Mouse (Mus musculus) heart, postnatal 14 days (tissue): ENCODE data around the gene Fras1. TPM values are rescaled to one million over a fixed set of nuclear protein-coding genes. Genes with fewer than 3 reads are reported as not detected.

ENCODE experiments used
- DNase-seq, 2 experiments: peaks; one replicate each; pipeline ENCODE4 v3.0.0; 2021 to 2022
- intact Hi-C: fragments of 180-260 bp; cut with DNase I; formaldehyde crosslinking; loops from one replicate; pipeline ENCODE4 v1.15.1; 2025
- total RNA-seq, 2 experiments: library from RNA; stranded (reverse); gene quantifications; 2 replicates each; pipeline ENCODE4 v1.2.3; 2021

Fras1 gene
- total RNA-seq, 2 experiments from 2014 or later = 3.5 to 5.4 TPM

- intact Hi-C loops = no loop called here
- DNase-seq = no peak
Measured at GRCm38 (mm10) chr5:96739138-96739878, 365.6 kb downstream of the Fras1 start.

GRCm38 (mm10) chr5:96747195-96747984, 373.6 kb downstream of the Fras1 start:
- peak in 1 of 2 experiments; percentile 8 for DNase-seq
- intact Hi-C loops = no loop called here

- intact Hi-C loops = no loop called here
- DNase-seq = no peak
Measured at GRCm38 (mm10) chr5:96757615-96758014, 383.9 kb downstream of the Fras1 start.

- intact Hi-C loops = no loop called here
- DNase-seq = no peak
Measured at GRCm38 (mm10) chr5:96762021-96762420, 388.3 kb downstream of the Fras1 start.

GRCm38 (mm10) chr5:96768846-96769471, 395.2 kb downstream of the Fras1 start:
- intact Hi-C loops = loop anchor here (2.0 kb wide), 2 partner anchors 434 to 502 kb away; no protein-coding TSS in a partner anchor
- peak; percentile 68 to 74 for DNase-seq

- no peak for DNase-seq
- intact Hi-C loops = no loop called here
Measured at GRCm38 (mm10) chr5:96783506-96784288, 409.9 kb downstream of the Fras1 start.

GRCm38 (mm10) chr5:96785096-96785495, 411.3 kb downstream of the Fras1 start:
- intact Hi-C loops = no loop called here
- DNase-seq = no peak

GRCm38 (mm10) chr5:96792422-96792821, 418.7 kb downstream of the Fras1 start:
- intact Hi-C loops = loop anchor here (5.0 kb wide), 2 partner anchors 125 to 205 kb away; partner anchors contain the start of gene Bmp2k
- DNase-seq = peak; percentile 38 to 40

- DNase-seq = peak; percentile 59 to 62
- intact Hi-C loops = loop anchor here (5.0 kb wide), 2 partner anchors 124 to 204 kb away; partner anchors contain the start of gene Bmp2k
Measured at GRCm38 (mm10) chr5:96792936-96793718, 419.4 kb downstream of the Fras1 start, which contains the start of gene Anxa3. TSS of gene Anxa3 (plus strand) at chr5:96793339.

GRCm38 (mm10) chr5:96793953-96794635, 420.3 kb downstream of the Fras1 start:
- intact Hi-C loops = loop anchor here (5.0 kb wide), 2 partner anchors 123 to 203 kb away; partner anchors contain the start of gene Bmp2k
- DNase-seq = no peak

- DNase-seq = no peak
- intact Hi-C loops = no loop called here
Measured at GRCm38 (mm10) chr5:96795752-96796151, 422.0 kb downstream of the Fras1 start.

GRCm38 (mm10) chr5:96797465-96797864, 423.7 kb downstream of the Fras1 start:
- DNase-seq = no peak
- intact Hi-C loops = no loop called here

- no peak for DNase-seq
- intact Hi-C loops = no loop called here
Measured at GRCm38 (mm10) chr5:96799165-96799564, 425.4 kb downstream of the Fras1 start.

GRCm38 (mm10) chr5:96799969-96800368, 426.2 kb downstream of the Fras1 start:
- intact Hi-C loops = no loop called here

GRCm38 (mm10) chr5:96802185-96802584, 428.4 kb downstream of the Fras1 start:
- intact Hi-C loops = no loop called here
- peak; percentile 19 to 29 for DNase-seq

More at GRCm38 (mm10) chr5:96799969-96800368, 426.2 kb downstream of the Fras1 start:
- DNase-seq = no peak

GRCm38 (mm10) chr5:96803091-96803490, 429.3 kb downstream of the Fras1 start:
- intact Hi-C loops = no loop called here
- peak; percentile 63 to 66 for DNase-seq

GRCm38 (mm10) chr5:96804304-96804703, 430.5 kb downstream of the Fras1 start:
- DNase-seq = no peak
- intact Hi-C loops = no loop called here

- DNase-seq = no peak
- intact Hi-C loops = no loop called here
Measured at GRCm38 (mm10) chr5:96804813-96805212, 431.1 kb downstream of the Fras1 start.

- intact Hi-C loops = no loop called here
- DNase-seq = no peak
Measured at GRCm38 (mm10) chr5:96810620-96811019, 436.9 kb downstream of the Fras1 start.
